36 mouse cellular contexts compared by ENCODE assay signal in genomic region chr1:90894521-90894920, GRCm38 (mm10). TPM values are rescaled to one million over a fixed set of nuclear protein-coding genes. Genes with fewer than 3 reads are reported as not detected.
"Had no signal": no experiment of that assay in that cellular context is flagged by ENCODE, and none has a peak within 500 bp of the region (broad histone marks: within the 10 kb centered on the region; RNA-seq: fewer than 3 reads in every experiment).

No protein-coding gene starts in this region.

- H3K27me3 ChIP-seq: heart, embryonic 12.5 days; hindbrain, embryonic 12.5 days; limb, embryonic 12.5 days; liver, embryonic 13.5 days had no signal

- H3K4me3 ChIP-seq: gastrocnemius, adult 2 months; heart, adult 2 months; heart, embryonic 12.5 days; hindbrain, embryonic 10.5 days; hindbrain, embryonic 12.5 days; layer of hippocampus, adult 2 months; left cerebral cortex, adult 2 months; limb, embryonic 10.5 days; limb, embryonic 12.5 days; liver, embryonic 13.5 days had no signal

- ATAC-seq: hindbrain, embryonic 16.5 days; inflammation-experienced regulatory T-cells, adult 6 months; intestine, embryonic 16.5 days had no signal

- H3K4me2 ChIP-seq: heart, embryonic 12.5 days; hindbrain, embryonic 12.5 days; hindbrain, embryonic 14.5 days; limb, embryonic 12.5 days; liver, embryonic 11.5 days; liver, embryonic 13.5 days had no signal

- H3K4me1 ChIP-seq: liver, embryonic 13.5 days had no signal

- H3K27ac ChIP-seq: heart, adult 2 months; hindbrain, embryonic 10.5 days; hindbrain, embryonic 12.5 days; hindbrain, embryonic 14.5 days; layer of hippocampus, adult 2 months; left cerebral cortex, adult 2 months; liver, embryonic 13.5 days had no signal

- H3K9ac ChIP-seq: heart, embryonic 12.5 days; hindbrain, embryonic 12.5 days; hindbrain, embryonic 14.5 days; limb, embryonic 12.5 days; liver, embryonic 13.5 days had no signal

- DNase-seq: heart, adult 2 months; kidney, adult 18-20 months; kidney, adult 8-10 months; kidney, postnatal 10 days; kidney, postnatal 25 days; liver; liver, embryonic 13.5 days had no signal

- H3K36me3 ChIP-seq: heart, embryonic 12.5 days; hindbrain, embryonic 10.5 days; hindbrain, embryonic 12.5 days; limb, embryonic 10.5 days; limb, embryonic 12.5 days; liver, embryonic 13.5 days had no signal

- H3K9me3 ChIP-seq: limb, embryonic 10.5 days; liver, embryonic 13.5 days had no signal

RNA-seq across cellular contexts. Expression of gene Mlph, which starts 20.4 kb away (rescaled TPM):
- total RNA-seq: granulocyte monocyte progenitor cell, adult 5-6 weeks had no signal
- polyA plus RNA-seq: inflammation-experienced regulatory T-cells, adult 6 months; liver, embryonic 11.5 days had no signal

RNA-seq across cellular contexts. Expression of gene Col6a3, which starts 50.8 kb away (rescaled TPM):
- total RNA-seq: granulocyte monocyte progenitor cell, adult 5-6 weeks had no signal

RNA-seq across cellular contexts. Expression of gene Prlh, which starts 58.4 kb away (rescaled TPM):
- total RNA-seq: gastrocnemius, adult 2 months; gastrocnemius, postnatal 10 days; gastrocnemius, postnatal 25 days; gastrocnemius, postnatal 4 days; granulocyte monocyte progenitor cell, adult 5-6 weeks; heart, adult 2 months; heart, postnatal 10 days; heart, postnatal 25 days; heart, postnatal 4 days; layer of hippocampus, adult 2 months; layer of hippocampus, postnatal 10 days; layer of hippocampus, postnatal 25 days; left cerebral cortex, adult 2 months; left cerebral cortex, postnatal 14 days; left cerebral cortex, postnatal 36 days had no signal
- polyA plus RNA-seq: frontal cortex, adult 2 months; heart, adult 2 months; heart, embryonic 12.5 days; heart, embryonic 14.5 days; heart, embryonic 16.5 days; hindbrain, embryonic 10.5 days; hindbrain, embryonic 12.5 days; hindbrain, embryonic 14.5 days; hindbrain, embryonic 16.5 days; inflammation-experienced regulatory T-cells, adult 6 months; intestine, embryonic 16.5 days; kidney, embryonic 14.5 days; limb, embryonic 10.5 days; limb, embryonic 12.5 days; limb, embryonic 14.5 days; liver, embryonic 11.5 days had no signal
